Mouse (Mus musculus) brain, embryonic 14.5 days (tissue): ENCODE measurements at regions not wholly inside any gene's neighbourhood (a gene's known extent, or its start where the extent isn't known, plus 50 kb on each side); places are given as distances from the start of the nearest gene placed in this dataset.

Experiments
- CTCF ChIP-seq: fragments of 200-500 bp; IDR thresholded peaks from 2 replicates; pipeline ENCODE4 v1.5.1; 2012; ENCODE audit warnings: inconsistent platforms, mild to moderate bottlenecking, moderate library complexity, borderline replicate concordance; ENCODE audit not compliant: insufficient read depth, insufficient read length; ENCODE audit errors: extremely low read depth
- POLR2A ChIP-seq: fragments of 200-500 bp; IDR thresholded peaks from 2 replicates; pipeline ENCODE4 v1.6.1; 2012; ENCODE audit warnings: mild to moderate bottlenecking, inconsistent platforms, borderline replicate concordance; ENCODE audit not compliant: poor library complexity, insufficient read depth, insufficient read length, severe bottlenecking; ENCODE audit errors: extremely low read depth

GRCm38 (mm10) chr8:5674971-5675370 is 569.8 kb upstream of the Slc10a2 start:
- TF ChIP-seq CTCF (no peak), POLR2A (no peak)
